Mouse (Mus musculus) megakaryocyte, adult 5-6 weeks (primary cell): ENCODE results near the gene Med12l. TPM values are rescaled to one million over a fixed set of nuclear protein-coding genes. Genes with fewer than 3 reads are reported as not detected.

Source experiments
- ATAC-seq: 2 replicates; pipeline ENCODE4 v1.8.0; 2016; ENCODE audit warnings: mild to moderate bottlenecking, inconsistent platforms; ENCODE audit not compliant: poor library complexity, severe bottlenecking
- total RNA-seq, 2 experiments: library from RNA; stranded (forward) in 1 of 2; stranded (reverse) in 1 of 2; fragments of 153-499, 151-499 nt in 1 of 2; fragments of 221-1000, 200-1000 nt in 1 of 2; gene quantifications; 2 replicates each; pipeline versions ENCODE4 v1.2.3 to v1.2.4; 2015 to 2017

Med12l gene
- total RNA-seq, 2 experiments from 2014 or later: 0.20 to 0.29 TPM

DNA sequence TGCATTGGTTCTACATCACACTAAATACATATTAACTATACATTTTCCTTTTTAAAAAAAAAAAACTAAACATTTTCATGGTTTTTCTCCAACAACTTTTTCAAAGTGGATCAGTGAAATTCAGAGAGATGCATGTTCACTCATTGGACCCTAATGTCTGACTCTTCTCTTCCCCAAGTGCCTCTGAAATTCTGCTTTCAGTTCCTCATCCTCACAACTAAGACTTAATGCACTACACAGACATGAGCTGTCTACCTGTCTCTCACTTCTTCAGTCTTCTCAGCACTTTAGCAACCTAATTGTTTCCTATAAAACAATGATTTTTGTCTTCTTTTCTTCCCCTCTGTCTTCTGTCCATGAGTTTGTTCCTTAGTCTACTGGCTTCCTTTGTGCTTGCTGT lies 219.8 kb downstream of the Med12l start:
- ATAC-seq: peak; percentile 53

DNA sequence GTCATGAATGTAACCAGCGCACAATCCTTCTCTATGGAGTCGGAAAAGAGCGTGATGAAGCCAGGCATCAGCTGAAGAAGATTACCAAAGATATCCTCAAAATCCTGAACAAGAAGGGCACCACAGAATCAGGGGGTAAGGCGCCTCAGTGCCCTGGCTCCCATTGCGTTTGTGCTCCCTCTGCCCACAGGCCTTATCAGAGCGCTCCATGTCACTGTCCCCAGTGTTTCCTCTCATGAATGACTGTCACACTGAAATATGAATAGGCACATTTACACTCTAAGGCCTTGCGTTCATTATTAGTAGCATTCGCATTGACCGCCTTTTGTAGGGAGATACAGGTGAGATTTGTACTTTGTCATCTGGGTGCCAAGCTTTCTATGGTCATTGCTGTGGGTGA lies 222.1 kb downstream of the Med12l start:
- no peak for ATAC-seq

DNA sequence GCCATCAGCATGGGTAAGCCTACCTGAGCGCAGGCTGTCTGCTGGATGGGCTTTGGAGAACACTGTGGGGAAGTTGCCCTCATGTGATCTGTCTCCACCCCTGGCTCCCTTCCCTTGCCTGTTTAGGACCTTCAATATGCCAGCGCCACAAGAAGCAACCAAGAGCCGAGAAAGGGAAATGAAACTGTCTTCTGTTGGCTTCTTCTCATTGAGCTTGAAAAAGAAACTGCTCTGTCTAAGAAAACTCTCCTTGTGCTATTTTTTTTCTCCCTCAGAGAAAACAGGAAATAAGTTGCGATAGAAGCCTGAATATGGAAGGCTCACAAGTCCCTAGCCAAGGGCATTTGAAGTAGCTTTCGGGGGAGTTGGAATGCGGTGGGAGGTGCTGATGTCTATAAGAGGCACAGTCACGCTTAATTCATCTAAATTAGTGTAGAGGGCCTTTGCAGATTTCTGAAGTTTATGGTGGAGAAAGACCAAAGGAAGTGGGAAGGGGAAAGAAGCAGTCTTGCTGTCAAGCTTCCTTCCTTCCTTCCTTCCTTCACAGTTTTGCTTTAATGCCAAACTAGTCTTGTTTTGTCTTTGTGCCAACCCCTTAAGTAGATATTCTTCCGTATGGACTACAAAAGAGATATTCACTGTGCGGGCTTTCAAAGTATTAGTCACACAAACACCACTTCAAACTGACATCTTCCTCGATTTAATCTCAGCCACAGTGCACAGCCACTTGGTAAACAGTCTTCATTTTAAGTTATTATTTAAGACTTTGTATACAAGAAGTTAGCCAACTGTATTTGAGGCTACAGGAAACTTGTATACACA lies 223.3 kb downstream of the Med12l start:
- peak; percentile 85 for ATAC-seq

DNA sequence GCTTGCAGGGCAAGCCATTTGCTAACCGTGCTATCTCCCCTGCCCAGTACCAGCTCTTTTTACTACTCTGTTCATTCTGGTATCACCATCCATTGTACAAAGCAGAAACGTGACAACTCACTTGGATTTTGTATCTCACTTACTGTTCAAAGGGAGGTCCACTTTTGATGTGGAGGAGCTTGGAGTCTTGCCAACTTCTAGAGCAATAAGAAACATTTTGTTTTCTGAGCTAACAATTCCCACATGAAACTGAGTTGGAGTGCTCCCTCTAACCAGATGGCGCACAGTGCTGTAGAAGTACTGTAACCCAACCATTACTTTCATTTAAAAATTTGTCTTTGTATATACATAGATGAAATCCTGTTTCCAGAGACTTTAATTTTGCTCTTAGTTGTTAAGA lies 225.3 kb downstream of the Med12l start:
- ATAC-seq: no peak

DNA sequence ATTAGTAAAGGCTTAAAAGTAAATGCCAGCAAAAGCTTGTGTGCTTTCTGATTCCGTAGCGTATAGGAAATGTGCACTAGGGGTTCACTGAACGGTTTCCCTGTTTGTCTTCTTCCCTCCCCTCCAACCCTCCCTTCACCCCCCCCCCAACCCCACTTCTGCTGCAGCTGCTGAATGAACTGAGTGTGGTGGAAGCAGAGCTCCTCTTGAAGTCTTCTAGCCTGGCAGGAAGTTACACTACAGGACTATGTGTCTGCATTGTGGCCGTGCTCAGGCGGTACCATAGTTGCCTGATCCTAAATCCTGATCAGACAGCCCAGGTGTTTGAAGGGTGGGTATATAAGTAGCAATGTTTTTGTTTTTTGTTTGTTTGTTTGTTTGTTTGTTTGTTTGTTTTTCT lies 229.3 kb downstream of the Med12l start:
- peak; percentile 72 for ATAC-seq

DNA sequence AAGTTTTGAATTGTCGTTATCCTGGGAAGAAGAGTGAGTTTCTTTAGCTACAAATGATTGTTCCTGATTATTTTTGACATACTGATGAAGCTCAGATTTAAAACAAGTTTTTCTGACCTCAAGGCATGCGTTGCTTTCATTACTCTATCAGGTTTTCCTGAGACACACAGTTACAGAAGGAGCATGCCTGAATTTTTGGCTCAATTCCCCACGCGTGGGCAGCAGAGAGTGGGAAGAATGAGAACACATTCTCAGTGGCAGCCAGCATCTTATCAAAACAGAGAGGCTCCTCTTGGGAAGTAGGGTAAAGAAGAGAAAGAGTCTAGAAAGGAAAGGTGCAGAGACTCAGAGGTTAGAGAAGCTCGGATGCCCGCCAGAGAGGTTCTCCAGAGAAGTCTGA lies 237.8 kb downstream of the Med12l start:
- no peak for ATAC-seq

DNA sequence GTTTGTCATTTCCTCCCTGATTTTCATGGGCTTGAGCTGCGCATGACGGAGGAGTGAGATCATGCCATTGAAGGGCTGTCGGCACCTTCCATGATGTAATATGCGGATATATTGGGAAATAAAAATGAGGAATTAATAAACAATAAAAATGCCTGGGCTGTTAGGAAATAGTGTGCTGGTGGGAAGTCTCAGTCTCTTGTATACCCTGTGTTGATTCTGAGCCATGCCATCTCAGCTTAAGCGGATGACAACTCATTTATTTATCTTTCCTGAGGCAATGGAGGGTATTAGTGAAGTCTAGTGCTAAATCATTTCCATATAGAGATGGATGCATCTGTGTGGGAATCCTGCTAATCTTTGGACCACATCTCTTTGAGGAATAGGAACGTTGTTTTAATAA lies 242.4 kb downstream of the Med12l start:
- ATAC-seq: no peak

DNA sequence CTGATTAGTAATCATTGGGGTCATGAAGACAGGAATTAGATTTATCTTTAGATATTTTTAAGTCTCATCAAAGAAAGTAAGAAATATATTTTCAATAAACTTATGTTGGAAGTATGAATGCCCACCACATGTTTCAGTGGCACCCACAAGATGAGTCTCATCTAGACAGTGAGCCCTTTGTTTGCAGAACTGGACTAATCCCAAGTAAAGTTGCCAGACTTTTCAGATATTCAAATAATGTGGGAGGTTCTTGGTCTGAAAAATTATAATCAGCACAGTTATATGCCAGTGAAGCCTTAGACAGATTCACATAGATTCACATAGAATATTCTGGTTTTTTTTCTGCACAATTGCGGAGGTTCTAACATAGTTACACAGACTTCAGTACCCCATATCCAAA lies 244.8 kb downstream of the Med12l start:
- ATAC-seq: no peak

DNA sequence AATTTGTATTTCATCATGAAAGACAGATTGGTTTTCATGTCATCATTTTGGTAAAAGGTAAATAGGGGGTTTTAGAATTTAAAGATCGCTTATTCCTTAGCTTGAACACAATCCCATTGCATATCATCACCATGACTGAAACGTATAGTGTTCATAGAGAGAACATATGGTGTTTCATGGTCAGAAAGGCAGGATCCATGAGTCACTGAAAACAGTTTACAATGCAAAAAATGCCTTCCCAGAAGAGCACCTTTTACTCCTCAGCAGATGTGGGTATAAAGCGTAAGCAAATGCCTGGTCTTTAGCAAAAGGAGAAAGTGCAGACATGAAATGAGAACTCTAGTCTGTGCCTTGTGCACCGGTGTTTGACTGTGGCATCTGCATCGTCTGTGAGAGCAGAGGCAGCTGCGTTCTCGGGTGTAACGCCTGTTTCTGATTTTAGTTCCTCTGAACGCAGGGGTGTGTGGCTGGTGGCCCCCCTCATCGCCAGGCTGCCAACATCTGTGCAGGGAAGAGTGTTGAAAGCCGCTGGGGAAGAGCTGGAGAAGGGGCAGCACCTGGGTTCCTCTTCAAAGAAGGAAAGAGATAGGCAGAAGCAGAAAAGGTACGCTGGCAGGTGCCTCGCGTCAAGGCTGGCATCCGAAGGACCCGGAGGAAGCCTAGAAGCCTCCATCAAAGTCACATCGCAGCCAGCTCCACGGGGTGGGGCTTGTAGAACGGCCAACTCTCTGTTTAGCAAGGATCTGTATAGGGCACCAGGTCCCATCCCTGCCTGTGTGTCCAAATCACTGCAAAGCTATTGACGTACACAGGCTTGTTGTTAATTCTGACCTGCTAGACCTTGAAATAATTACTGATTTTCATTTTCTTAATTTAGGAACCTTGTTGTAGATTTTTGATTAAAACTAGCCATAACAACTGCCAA lies 252.4 kb downstream of the Med12l start:
- ATAC-seq: no peak

DNA sequence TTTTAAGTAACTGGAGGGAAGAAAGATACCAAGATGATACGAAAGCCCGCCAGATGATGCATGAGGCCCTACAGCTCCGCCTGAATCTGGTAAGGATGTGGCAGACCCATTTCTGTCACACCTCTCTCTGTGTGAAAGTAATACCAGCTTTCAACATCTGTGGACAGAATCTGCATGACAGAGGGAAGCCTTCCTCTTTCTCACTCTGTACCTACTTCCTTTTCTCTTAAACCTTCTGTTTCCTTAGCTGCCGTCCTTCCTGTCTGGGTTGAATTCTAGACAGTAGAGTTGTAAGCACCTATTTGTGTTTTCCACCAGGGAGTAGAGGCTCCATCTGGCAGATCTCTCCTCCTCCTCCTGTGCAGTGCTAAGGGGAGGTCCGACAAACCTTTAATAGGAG lies 255.1 kb downstream of the Med12l start:
- peak; percentile 79 for ATAC-seq

DNA sequence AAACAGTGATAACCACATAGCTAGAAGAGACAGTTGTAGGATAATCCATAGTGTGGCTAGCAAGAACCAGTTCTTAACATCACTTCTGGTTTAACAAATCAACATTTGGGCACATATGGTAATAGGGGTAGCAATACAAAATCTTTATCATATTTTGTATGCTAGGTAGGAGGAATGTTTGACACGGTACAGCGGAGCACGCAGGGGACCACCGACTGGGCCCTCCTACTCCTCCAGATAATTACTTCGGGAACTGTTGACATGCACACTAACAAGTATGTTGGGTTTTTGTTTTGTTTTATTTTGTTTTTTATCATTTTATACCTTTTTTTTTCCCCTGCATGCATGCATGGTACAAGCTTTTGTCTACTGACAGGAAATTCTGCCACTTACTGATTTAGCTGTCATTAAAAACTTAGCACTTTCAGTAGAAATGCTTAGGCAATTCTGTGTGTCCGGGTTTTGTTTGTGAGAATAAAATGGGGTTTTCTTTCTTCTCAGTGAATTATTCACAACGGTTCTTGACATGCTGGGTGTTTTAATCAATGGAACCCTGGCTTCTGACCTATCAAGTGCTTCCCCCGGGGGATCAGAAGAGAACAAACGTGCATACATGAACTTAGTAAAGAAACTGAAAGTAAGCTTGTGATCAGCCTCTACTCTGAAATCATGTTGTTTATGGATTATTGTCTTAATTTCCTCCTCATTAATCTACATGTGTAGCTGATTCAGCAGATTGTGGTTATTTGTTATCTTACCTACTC lies 256.3 kb downstream of the Med12l start:
- ATAC-seq: no peak

DNA sequence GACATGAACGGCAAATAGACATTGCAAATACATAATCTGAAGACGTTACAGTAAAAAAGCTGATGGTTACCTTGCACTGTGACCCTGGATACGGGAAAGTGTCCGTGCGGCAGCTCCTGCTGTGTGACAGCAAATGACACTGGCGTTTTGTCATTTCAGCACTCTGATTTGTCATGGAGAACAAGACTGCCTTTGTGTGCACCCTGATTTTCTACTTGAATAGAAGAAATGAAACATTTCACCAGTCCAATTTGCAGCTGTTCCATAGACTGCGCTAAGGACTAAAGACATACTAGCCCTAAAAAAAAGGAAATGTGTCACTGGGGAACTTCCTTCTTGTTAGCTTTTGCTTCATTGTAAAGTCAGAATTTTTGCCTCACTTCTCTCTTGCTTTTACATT lies 257.1 kb downstream of the Med12l start, which contains the start of gene P2ry12:
Gene P2ry12, minus strand, starts transcription at position 168 of the 400 bp plus-strand sequence.
- ATAC-seq: peak; percentile 37

DNA sequence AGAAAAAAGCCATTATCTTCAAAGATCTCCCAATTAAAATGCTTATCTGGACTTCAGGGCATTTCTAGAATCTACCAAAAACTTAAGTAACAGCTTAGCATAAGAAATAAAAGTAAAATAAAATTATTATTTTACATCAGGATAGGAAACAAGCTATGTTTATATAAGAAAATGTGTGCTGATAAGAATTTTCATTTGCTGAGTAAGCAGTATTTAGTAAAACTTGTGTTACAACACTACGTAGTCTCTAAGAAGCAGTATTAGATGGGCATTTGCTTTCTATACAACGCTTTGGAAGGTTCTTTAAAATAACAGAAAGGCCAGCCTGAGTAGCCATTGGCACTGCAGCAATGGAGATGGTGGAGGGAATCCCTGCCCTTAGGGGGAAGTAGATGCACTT lies 257.8 kb downstream of the Med12l start:
- ATAC-seq: peak; percentile 20

DNA sequence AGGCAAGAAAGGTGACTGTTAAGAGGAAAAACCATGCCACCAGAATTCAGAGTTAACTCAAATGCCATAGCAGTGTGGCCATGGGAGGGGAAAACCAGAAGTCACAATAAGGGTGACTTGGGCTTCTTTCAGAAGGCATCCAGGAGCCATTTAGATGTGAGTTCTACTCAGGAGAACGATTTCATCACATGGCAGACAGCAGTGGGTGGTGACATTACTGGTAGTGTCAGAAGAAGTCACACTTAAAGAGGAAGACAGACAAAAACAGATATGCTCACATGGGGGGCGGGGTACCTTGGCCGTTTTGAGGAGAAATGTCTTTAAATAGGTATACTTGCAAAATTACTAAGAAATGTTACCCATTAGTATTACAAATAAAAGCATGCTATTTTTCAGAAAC lies 258.4 kb downstream of the Med12l start:
- peak; percentile 61 for ATAC-seq

DNA sequence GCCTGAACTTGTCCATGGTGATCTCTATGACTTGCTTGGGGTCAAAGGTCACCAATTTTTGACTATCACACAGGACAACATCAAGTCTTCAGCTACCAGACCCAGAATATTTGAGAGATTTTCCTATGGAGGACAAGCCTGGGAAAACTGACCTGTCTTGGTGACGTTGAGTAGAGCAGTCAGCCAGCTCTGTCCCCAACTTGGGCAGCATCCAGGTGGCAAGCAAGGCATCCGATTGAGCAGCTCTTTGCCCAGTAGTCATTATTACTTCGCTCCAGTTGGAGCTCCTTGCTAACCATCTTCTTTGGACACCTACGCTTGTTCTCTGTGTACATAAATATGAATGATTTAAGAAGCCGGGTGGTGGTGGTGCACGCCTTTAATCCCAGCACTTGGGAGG lies 265.2 kb downstream of the Med12l start:
- no peak for ATAC-seq

DNA sequence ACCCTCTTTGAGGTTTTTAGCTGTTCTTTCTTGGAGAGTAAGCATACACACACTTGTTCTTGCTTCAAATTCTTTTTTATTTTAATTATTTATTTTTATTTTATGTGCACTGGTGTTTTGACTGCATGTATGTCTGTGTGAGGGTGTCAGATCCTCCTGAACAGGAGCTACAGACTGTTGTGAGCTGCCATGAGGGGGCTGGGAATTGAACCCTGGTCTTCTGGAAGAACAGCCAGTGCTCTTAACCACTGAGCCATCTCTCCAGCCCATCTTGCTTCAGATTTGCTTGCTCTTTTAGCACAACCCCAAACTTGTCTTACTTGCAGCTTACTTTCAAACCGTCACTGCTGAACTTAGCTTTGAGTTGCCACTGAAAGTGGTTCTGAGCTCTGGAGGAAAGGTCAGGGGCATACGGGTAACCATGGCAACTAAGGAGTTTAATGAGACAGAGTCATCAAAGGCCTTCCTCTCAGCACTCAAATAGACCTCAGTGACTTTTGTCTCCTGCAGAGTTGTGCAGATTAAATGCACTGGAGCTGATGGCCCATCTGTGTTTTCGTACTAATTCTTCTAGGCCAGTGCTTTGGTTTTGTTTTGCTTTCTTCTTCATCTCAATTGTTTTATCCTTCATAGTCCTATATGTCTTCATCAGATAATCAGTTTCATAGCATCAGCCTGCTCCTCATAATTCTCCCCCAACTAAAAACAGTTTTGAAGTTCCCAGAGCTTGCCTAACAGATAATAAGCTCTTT lies 272.1 kb downstream of the Med12l start:
- ATAC-seq: no peak

DNA sequence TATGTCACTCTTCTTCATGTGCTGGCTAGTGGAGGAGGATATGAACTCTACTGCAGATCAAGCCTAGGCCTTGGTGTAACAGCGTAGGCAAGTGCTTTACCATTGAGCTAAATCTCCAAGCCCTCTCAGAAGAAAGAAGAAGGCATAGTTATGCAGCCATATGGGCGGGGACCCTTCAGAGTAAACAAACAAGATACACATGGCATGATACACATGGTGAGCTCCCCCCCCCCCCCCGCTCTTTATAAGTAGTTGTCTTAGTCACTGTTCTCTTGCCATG lies 272.6 kb downstream of the Med12l start:
- no peak for ATAC-seq

DNA sequence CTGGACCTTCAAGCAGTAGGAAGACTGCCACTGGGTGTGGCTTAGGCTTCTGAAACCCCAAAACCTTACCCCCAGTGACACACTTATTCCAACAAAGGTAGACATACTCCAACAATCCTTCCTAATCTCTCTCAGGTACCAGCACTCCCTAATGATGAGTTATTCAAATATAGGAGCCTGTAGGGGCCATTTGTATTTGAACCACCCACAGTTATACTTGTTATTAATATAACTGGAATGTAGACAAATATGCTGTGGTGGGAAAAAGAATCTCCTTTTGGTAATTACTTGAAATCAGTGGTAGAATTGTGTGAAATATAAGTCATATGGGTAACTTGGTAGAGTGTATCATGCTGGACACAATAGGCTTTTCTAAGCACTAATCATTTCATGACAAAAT lies 273.0 kb downstream of the Med12l start:
- no peak for ATAC-seq

DNA sequence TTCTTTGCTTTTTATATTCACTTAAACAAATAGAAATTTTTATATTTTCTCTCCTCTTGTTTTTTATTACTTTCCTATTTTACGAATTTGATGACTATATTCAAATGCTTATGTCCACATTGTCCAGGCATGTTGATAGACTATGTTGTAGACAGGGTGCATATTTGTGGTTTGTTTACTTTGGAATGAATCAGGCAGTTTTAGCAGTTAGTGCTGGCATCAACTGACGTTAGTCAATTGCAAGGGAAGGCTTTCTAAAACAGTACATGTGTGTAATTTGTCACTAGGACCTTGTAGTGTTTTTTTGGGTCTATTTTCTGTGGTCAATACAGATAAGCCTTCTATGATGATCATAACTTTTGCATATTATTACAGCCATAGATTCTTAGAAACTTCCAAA lies 284.9 kb downstream of the Med12l start:
- no peak for ATAC-seq

DNA sequence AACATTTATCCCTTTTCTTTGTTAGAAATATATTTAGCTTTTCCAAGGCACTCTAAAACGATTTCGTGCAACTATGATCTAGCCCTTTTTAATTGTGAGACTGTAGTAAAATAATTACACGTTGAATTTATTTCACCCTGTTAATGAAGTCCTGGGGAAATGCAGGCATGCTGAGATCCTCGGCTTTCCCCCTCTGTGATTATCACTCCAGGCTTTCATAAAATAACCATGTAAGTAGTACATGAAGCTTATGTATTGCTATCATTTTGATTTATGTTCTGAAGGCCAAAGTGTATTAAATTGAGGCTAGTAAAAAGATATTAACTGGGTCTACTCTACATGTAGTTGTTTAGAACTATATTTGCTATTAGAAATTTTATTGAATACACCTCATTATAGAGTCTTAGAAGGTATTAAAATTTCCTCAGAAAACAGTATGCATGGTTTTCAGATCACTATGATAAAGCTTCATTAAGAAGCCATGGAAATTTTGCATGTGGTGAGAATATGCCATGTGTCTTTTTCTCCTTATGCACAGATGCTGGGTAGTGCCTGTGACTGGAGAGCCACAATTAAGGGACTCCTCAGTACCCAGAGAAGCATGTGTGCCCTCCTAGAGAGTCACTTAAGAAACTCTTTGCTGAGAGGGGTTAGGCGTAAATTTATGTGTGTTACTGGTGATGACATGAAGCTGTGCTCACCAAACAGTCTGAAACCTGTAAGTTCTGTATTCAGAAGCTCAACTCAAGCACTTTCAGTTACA lies 288.0 kb downstream of the Med12l start:
- ATAC-seq: no peak
